Mouse (Mus musculus) embryonic facial prominence, embryonic 12.5 days (tissue): Measurements from ENCODE around the gene Nyap1. TPM values are rescaled to one million over a fixed set of nuclear protein-coding genes. Genes with fewer than 3 reads are reported as not detected.

Source experiments
- ATAC-seq: fragments of 200-750 bp; cut with Nextera tagmentation; 2 replicates; pipeline ENCODE4 v1.8.0; 2017; ENCODE audit not compliant: insufficient number of reproducible peaks, insufficient read depth, low FRiP score, low TSS enrichment
- H3K27ac ChIP-seq: fragments of 300-500 bp; sonication (generic); 2 replicates; pipeline ENCODE4 v1.5.1; 2016; ENCODE audit warnings: mild to moderate bottlenecking
- H3K27me3 ChIP-seq: fragments of 300-500 bp; sonication (generic); 2 replicates; pipeline ENCODE4 v1.6.1; 2016; ENCODE audit warnings: mild to moderate bottlenecking, moderate library complexity
- H3K36me3 ChIP-seq: fragments of 300-500 bp; sonication (generic); 2 replicates; pipeline ENCODE4 v1.6.1; 2016; ENCODE audit warnings: mild to moderate bottlenecking
- H3K4me1 ChIP-seq: fragments of 300-500 bp; sonication (generic); 2 replicates; pipeline ENCODE4 v1.6.1; 2016
- H3K4me2 ChIP-seq: fragments of 300-500 bp; sonication (generic); replicated peaks from 2 replicates; pipeline ENCODE4 v1.6.1; 2016; ENCODE audit warnings: mild to moderate bottlenecking, moderate library complexity
- H3K4me3 ChIP-seq: fragments of 300-500 bp; sonication (generic); 2 replicates; pipeline ENCODE4 v1.5.1; 2016; ENCODE audit warnings: mild to moderate bottlenecking
- H3K9ac ChIP-seq: fragments of 300-500 bp; sonication (generic); 2 replicates; pipeline ENCODE4 v1.6.1; 2016; ENCODE audit warnings: mild to moderate bottlenecking, moderate library complexity
- H3K9me3 ChIP-seq: fragments of 300-500 bp; sonication (generic); 2 replicates; pipeline ENCODE4 v1.6.1; 2016; ENCODE audit warnings: mild to moderate bottlenecking, moderate library complexity
- WGBS: fragments of 180-500 bp; shearing (Covaris S2); methylation state at CpG from one replicate; pipeline ENCODE4 v1.1.7; 2016; 5-methylcytosine and 5-hydroxymethylcytosine counted together
- polyA plus RNA-seq: library from polyadenylated mRNA; unstranded; fragments of >200 nt; fragmentation: Nextera tagmentation; extraction: Ambion mirVana; gene quantifications from 2 replicates; pipeline ENCODE4 v1.2.1, GENCODE M21; 2016

Nyap1 gene
- 3.7 and 4.6 TPM in 2 replicates for polyA plus RNA-seq

DNA sequence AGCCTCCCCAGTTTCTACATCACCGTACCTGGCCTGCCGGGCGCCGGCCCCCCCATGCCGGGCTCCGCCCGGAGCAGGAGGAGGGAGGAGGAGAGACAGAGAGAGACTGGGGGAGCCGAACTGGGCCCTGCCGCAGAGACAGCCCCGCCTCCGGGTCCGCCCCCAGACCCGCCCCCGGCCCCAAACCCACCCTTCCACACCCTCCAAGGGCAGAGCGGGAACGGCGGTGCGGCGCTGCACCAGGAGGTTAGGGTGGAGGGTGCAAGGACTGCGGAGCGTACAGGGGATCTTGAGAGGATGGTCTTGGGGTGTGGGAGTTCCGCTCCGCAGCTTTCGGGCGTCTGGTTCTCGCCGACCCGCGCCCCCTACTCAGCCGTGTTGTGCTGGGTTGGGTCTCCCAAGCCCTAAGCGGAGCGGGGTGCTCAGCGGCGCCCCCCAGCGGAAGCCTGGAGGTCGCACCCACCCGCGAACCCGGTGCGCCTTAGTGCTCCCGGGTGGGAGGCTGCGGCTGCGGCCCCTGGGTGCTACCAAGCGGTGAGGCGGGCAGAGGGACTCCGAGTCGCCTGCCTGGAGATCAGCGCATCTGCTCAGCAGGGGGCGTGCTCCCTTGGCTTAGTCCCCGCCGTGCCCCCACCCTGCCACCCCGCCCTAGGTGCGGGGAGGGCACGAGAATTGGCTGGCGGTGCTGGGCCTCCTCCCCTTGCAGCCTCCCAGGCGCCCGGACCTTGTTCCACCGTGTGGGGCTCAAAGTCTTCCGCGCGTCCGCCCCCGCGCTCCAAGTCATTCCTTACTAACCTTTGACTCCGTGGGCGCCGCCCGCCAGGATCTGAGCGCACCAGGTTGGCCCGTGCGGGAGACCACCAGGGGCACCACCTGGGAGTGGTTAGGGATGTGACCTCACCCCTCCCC is at the start of gene Nyap1:
Gene Nyap1 (minus strand): TSS at position 585 of the 909 bp plus-strand sequence.
- Histone ChIP-seq H3K9ac (peak within 1 kb of the TSS; percentile 72), H3K4me1 (peaks cover 27% of the 10 kb centered on the region), H3K27ac (peak within 1 kb of the TSS; percentile 80), H3K4me2 (peak within 1 kb of the TSS; percentile 75), H3K27me3 (no peaks in the 10 kb centered on the region), H3K36me3 (peaks cover 13% of the 10 kb centered on the region), H3K9me3 (no peaks in the 10 kb centered on the region), H3K4me3 (peak within 1 kb of the TSS; percentile 73)
- WGBS = 1% methylated on average over 64 of the region's 71 CpGs
- peak; percentile 82 for ATAC-seq

DNA sequence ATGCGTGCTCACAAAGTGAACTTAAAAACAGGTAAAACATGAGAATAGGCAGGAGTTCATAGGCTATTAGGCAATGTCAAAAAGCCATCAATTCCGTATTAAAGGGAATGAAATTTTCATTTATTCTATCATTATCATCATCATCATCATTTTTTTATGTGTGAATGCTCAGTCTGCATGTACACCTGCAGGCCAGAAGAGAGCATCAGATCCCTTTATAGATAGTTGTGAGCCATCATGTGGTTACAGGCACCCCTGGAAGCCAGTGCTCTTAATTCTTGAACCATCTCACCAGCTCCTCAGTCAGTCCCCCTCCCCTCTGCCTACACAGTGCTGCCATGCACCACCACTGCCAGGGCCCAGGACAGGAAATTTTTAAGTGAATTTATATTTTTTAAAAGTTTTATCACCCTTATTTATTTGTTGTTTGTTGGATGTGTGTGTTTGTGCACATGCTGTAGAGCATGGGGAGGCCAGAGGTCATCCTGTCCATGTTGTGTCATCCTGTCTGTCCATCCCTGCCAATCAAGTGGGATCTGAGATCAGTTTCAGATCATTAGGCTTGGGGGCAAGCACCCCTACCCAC is 47.6 kb upstream of the Nyap1 start:
- peaks cover 13% of the 10 kb centered on the region for H3K4me1 ChIP-seq
- ATAC-seq = no peak
- H3K27ac ChIP-seq = no peak overlapping the region
- no peak overlapping the region for H3K9ac ChIP-seq
- H3K9me3 ChIP-seq = no peaks in the 10 kb centered on the region
- WGBS = 94% methylated on average over 2 of the region's 2 CpGs
- no peaks in the 10 kb centered on the region for H3K27me3 ChIP-seq
- H3K4me3 ChIP-seq = no peak overlapping the region
- no peak overlapping the region for H3K4me2 ChIP-seq
- H3K36me3 ChIP-seq = peaks cover 11% of the 10 kb centered on the region; the same call in 1 of the 2 replicates

DNA sequence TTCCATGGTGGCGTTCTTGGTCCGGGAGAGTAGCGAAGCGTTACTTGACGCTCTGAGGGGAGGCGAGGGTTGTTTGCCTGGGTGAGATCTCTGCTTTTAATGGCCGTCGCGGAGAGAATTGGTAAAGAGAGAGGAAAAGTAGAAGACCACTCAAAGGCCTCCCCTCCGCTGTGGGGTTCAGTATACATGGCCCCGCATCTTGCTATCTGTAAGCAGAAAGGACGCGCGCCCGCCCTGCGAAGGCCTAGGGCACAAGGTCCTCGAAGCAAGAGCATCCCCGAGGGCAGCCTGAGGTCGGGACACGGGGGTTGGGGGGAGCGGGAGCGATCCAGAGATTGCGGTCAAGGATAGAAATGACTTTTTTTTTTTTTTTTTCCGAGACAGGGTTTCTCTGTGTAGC is 46.8 kb upstream of the Nyap1 start:
- peaks cover 18% of the 10 kb centered on the region for H3K36me3 ChIP-seq
- peaks cover 22% of the 10 kb centered on the region for H3K4me1 ChIP-seq
- no peak for ATAC-seq
- no peaks in the 10 kb centered on the region for H3K27me3 ChIP-seq
- peak overlapping the region; percentile 68 for H3K4me3 ChIP-seq
- H3K27ac ChIP-seq = no peak overlapping the region
- H3K9me3 ChIP-seq = no peaks in the 10 kb centered on the region
- H3K4me2 ChIP-seq = peak overlapping the region; percentile 93
- H3K9ac ChIP-seq = no peak overlapping the region
- WGBS = 72% methylated on average over 24 of the region's 24 CpGs

DNA sequence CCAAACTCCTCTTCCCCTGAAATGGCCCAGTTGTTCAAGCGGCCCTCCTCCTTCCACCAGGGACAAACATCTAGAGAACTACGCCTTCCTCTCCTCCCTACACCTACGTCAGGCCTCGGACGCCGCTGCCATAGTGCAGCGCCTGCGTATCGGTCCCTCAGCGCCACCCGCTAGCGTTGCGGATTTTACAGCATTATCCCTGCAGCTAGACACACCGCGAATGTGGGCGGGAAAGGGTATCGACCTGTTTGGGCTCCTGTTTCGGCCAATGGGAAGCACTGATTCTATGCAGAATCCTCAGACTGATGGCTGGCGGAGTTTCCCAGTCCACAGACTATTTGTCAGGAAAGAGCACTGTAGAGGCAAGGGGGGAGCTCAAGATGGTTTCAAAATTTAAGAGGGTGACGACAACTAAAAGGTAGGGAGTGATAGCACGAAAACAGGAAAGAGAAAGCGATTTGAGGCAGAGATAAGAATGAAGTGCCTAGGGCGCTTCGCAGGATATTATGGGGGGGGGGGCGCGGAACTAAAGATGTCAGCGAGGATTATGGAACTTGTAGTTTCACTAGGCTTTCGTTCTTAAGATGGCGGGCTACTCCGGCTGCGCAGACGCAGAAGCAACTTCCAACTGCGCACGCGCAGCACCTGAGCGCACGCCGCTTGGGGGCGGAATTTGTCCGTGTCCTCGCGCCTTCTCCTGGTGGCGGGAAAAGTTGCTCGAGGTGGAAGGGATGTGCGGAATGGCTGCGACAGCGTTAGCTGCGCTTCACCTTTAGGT is 45.9 kb upstream of the Nyap1 start, which contains the start of the genes Mepce and Zcwpw1:
Gene Mepce (minus strand): TSS at position 505 of the 778 bp plus-strand sequence.
Gene Zcwpw1 (plus strand): TSS at position 648 of the 778 bp plus-strand sequence.
- Histone ChIP-seq H3K27ac (peak within 1 kb of the TSS; percentile 98), H3K4me2 (peak within 1 kb of the TSS; percentile 93), H3K4me3 (peak within 1 kb of the TSS; percentile 68), H3K4me1 (peaks cover 27% of the 10 kb centered on the region), H3K36me3 (peaks cover 26% of the 10 kb centered on the region), H3K27me3 (no peaks in the 10 kb centered on the region), H3K9ac (peak within 1 kb of the TSS; percentile 93), H3K9me3 (no peaks in the 10 kb centered on the region)
- peak; percentile 48 for ATAC-seq
- under 1% methylated on average over 48 of the region's 48 CpGs for WGBS

DNA sequence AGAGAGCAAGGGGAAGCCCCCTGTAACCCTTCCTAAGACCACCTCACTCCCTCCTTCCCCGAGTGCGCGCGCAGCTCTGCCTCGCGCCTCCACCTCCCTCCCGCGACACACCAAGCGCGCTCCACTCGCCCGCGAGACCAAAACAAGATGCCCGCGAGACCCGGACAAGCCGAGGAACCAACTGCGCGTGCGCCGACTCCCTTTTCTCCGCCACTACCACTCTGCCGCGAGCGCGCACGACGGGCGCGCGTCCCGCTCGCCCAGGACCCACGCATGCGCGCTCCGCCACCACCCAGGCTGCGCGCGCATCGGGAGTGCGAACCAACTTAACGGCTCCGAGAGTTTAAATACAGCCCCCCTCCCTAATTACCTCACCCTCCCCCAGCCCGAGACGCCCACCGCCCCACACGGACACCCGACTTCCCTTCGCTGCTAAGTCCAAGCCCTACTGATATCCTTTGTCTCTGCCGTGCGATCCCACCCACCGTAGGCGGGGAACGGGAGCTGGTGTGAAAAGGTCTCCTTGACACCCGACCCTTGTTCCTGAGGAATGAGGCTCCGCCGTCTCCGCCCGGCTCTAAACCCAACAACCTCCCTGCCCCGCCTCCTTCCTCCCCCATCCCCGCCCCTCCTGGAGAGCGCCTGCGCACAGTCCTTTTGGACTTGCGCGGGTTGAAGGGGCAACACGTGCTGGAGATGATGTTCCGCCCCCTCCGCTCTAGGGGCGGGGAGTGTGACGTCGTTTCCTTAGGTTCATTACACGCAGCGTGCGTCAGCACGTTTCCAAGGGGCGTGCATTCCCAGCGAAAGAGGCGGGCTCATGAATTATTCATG is 44.9 kb upstream of the Nyap1 start:
- under 1% methylated on average over 76 of the region's 79 CpGs for WGBS

DNA sequence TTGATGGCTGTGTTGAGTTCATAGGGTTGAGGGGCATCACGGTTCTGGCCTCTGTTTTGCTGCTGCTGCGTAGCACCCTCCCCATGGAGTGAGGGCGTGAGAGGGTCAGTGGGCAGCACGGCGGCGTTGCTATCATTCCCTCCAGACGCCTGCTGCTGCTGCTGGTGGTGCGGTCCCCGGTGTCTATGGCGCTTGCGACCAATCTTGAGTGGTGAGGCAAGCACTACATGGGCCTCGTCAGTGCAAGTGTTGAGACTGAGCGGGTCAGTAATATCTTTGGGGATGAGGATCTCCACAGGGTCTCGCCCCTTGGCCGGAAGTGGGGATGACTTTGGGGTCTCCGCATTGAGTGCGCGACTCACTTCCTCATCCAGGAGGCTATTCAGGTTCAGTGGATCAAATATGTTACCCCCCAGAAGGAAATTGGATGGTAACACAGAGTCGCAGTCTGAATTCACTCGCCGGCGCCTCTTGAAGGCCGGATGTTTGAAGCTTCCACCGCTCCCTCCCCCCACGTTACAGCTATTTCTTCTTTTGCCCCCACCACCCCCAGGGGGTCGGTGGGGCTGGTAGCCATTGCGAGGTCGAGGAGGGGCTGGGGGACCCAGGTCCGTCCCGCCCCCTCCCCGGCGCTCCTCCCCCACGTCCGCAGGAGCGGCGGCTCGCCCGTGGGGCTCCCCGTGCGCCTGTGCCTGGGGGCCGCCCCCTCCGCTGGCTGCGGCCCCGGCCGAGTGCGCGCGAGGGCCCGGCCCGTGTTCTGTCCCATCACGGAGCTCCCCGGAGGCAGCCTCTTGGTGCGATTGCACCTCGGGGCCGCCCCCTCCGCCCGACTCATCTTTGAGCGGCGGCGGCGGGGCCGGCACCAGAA is 44.0 kb upstream of the Nyap1 start:
- peak overlapping the region; percentile 98 for H3K27ac ChIP-seq
- H3K9ac ChIP-seq = peak overlapping the region; percentile 93
- peak; percentile 11 for ATAC-seq
- peaks cover 29% of the 10 kb centered on the region for H3K4me1 ChIP-seq
- no peaks in the 10 kb centered on the region for H3K9me3 ChIP-seq
- peak overlapping the region; percentile 93 for H3K4me2 ChIP-seq
- peaks cover 46% of the 10 kb centered on the region for H3K36me3 ChIP-seq
- H3K27me3 ChIP-seq = no peaks in the 10 kb centered on the region
- WGBS = 5% methylated on average over 61 of the region's 62 CpGs
- peak overlapping the region; percentile 68 for H3K4me3 ChIP-seq

More for the DNA sequence above, 44.9 kb upstream of the Nyap1 start:
- no peaks in the 10 kb centered on the region for H3K9me3 ChIP-seq
- peak; percentile 82 for ATAC-seq
- H3K4me1 ChIP-seq = peaks cover 27% of the 10 kb centered on the region
- no peaks in the 10 kb centered on the region for H3K27me3 ChIP-seq
- peak overlapping the region; percentile 93 for H3K9ac ChIP-seq
- peak overlapping the region; percentile 93 for H3K4me2 ChIP-seq
- H3K4me3 ChIP-seq = peak overlapping the region; percentile 68
- H3K36me3 ChIP-seq = peaks cover 37% of the 10 kb centered on the region
- H3K27ac ChIP-seq = peak overlapping the region; percentile 98

DNA sequence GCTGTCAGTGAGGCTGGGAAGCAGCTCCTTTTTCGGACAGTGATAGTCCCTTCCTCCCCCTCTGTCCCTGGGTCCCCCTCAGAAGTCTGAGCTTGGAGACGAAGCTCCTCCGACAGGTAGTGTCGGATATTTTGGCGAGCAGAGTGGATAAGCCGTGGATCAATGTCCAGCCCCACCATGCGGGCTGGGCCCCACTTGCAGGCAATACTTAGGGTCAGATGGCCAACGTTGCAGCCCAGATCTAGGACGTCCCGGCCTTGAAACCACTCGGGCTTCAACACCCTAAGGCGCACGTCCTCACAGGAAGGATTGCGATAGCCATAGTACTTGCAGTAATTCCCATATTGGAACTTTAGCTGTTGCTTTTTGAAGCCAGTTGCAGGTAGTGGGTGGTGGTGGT is 43.1 kb upstream of the Nyap1 start:
- H3K27me3 ChIP-seq = no peaks in the 10 kb centered on the region
- 86% methylated on average over 14 of the region's 14 CpGs for WGBS
- H3K9ac ChIP-seq = peak overlapping the region; percentile 93
- peaks cover 50% of the 10 kb centered on the region for H3K36me3 ChIP-seq
- H3K27ac ChIP-seq = no peak overlapping the region
- peaks cover 37% of the 10 kb centered on the region for H3K4me1 ChIP-seq
- peak overlapping the region; percentile 68 for H3K4me3 ChIP-seq
- peak overlapping the region; percentile 93 for H3K4me2 ChIP-seq
- H3K9me3 ChIP-seq = no peaks in the 10 kb centered on the region
- ATAC-seq = no peak

DNA sequence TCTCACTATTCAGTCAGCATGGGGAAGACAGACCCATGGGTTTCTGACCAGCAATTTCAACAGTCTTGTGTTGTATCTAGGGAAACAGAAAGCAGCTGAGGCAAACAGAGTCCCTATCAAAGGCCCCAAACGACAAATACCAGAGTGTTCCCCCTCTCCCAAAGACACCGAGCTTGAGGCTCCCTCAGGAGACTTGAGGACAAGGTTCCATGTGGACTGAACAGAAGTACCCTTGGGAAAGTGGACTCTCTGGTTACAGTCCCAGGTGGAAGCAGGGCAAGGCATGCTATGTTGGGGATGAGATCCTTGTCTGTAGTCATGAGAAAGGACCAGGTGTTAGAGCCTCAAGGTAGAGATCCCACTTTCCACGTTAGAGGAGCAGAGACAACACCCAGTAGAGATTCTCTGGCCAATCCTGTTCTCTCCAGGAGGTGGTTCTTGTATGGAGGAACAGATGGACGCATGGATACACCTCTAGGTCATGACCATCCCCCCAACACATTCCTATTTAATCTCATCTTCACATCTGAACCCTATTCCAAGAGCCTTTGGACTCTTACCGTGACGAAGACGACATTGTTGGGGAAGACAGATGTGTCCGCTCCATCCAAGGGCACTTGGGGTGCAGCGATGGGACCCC is 42.6 kb upstream of the Nyap1 start:
- H3K4me1 ChIP-seq = peaks cover 39% of the 10 kb centered on the region
- 79% methylated on average over 9 of the region's 9 CpGs for WGBS
- H3K4me2 ChIP-seq = peak overlapping the region; percentile 93
- no peaks in the 10 kb centered on the region for H3K9me3 ChIP-seq
- H3K27ac ChIP-seq = no peak overlapping the region
- no peaks in the 10 kb centered on the region for H3K27me3 ChIP-seq
- H3K9ac ChIP-seq = peak overlapping the region; percentile 93
- ATAC-seq = no peak
- H3K4me3 ChIP-seq = peak overlapping the region; percentile 68
- H3K36me3 ChIP-seq = peaks cover 50% of the 10 kb centered on the region

DNA sequence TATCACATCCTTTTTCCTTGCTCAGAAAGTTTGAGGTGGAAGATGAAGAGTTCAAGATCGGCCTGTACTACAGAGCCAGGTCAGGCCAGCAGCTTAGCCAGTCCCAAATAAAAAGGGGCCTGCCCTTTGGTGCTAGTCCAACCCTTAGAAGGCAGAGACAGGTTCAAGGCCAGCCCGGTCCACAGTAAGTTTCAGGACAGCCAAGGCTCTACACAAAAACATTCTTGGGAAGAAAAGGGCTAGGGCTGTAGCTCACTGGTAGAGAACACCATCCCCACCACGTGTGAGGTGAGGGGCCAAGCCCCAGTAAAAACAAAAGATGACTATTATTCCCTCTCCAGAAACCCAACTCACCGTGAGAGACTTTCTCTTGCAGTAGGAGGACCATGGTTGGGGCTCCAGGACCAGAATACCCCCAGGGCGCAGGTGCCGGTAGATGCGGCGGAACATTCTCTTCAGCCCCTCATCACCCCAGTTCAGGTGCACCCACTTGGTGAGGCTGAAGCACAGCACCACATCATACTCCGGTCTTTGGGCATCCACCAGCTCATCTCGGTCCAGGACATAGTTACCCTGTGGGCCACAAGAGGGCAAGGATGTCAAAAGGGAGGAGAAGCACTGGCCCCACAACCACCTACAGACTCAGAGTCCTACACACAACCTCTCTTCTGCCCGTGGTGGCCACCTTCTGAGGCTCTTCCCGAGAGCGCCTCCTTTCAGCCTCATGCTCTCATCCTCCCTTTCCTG is 41.5 kb upstream of the Nyap1 start:
- Histone ChIP-seq H3K4me2 (peak overlapping the region; percentile 93), H3K27ac (no peak overlapping the region), H3K4me1 (peaks cover 41% of the 10 kb centered on the region), H3K36me3 (peaks cover 50% of the 10 kb centered on the region), H3K9ac (peak overlapping the region; percentile 44), H3K9me3 (no peaks in the 10 kb centered on the region), H3K4me3 (peak overlapping the region; percentile 68; the same call in 1 of the 2 replicates), H3K27me3 (no peaks in the 10 kb centered on the region)
- 85% methylated on average over 13 of the region's 13 CpGs for WGBS
- no peak for ATAC-seq
